Mouse (Mus musculus) embryonic stem cell, embryonic (primary cell): Measurements from ENCODE around the gene Itgb5.

Source experiments
- CTCF ChIA-PET, 4 experiments: fragments of 300-600 bp in 2 of 4; fragments of 350-600 bp in 2 of 4; sonication (Branson Sonifier 250); formaldehyde crosslinking; loops; one replicate each; lab custom pipeline; 2022; ENCODE audit warnings: inconsistent platforms in 2 of 4; lab: Charles Lee
- POLR2A ChIA-PET, 4 experiments: fragments of 300-600 bp in 2 of 4; fragments of 350-600 bp in 2 of 4; sonication (Branson Sonifier 250); formaldehyde crosslinking; loops; one replicate each; lab custom pipeline; 2022; ENCODE audit warnings: antibody characterized with exemption in 4 of 4, inconsistent platforms in 1 of 4; lab: Charles Lee

Itgb5 gene

DNA sequence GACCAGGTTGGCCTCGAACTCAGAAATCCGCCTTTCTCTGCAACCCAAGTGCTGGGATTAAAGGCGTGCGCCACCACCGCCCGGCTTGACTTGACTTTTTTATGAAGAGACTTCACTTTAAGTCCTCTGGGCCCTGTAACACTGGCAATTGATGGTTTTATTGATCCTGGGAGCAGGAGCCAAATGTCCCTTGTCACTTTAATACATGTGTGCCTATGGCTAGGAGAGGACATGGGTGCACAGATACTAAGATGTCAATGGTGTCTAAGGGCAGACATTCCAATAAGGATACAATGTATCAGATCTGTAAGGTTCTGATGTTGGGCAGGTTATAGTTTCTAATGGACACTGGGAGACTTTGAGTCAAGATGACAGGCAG is 105.9 kb downstream of the Itgb5 start:
- ChIA-PET POLR2A (interaction anchor here in 1 of 4 experiments (0.7 to 1.9 kb wide), 3 partner anchors 8 to 907 kb away, joined by 4 to 8 read pairs (median 4); no protein-coding TSS in a partner anchor), CTCF (interaction anchor here in 2 of 4 experiments (0.6 to 0.9 kb wide), 2 partner anchors 9 to 115 kb away, joined by 3 to 7 read pairs; no protein-coding TSS in a partner anchor)

DNA sequence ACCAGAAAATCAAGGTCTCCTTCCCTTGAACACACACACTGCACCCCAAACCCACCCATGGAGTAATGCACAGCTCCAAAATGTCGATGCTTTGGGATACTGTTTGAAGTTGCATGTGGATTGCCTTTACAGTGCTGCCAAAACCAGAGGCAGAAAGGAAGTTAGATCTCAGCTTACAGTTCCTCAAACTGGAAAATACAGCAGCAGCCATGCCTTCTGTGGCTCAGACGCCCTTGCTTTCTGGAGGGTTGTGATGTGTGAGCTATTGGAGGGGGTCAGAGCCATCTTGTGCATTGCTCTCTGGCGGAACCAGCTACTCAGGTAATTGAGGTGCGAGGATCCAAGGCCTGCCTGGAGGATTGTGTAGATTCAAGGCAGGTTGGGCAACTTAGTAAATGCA is 107.4 kb downstream of the Itgb5 start:
- POLR2A ChIA-PET, result interaction anchor here in 1 of 4 experiments (0.5 to 1.0 kb wide), 4 partner anchors 9 to 52 kb away, joined by 3 read pairs; no protein-coding TSS in a partner anchor
- CTCF ChIA-PET, result interaction anchor here in 2 of 4 experiments (1.0 to 1.3 kb wide), 2 partner anchors 116 to 177 kb away, joined by 3 to 5 read pairs; no protein-coding TSS in a partner anchor

DNA sequence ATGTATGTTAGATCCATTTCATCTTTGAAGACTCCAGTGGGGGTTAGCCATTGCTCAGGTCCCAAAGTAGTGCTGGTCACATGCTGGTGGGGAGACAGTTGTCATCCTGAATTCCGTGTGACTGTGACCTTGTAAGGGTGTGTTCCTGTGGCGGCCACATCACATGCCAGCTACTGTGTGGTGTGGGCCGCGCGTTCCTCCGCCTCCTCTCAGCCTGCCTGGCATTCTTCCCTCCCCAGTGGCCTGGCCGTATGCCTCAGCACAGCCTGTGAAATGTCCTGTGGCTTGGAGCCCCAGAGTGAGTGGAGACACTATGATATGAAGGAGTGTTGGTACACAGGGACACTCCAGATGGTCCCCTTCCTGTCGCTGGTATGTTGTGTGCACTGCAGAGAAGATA is 108.1 kb downstream of the Itgb5 start:
- POLR2A ChIA-PET, result interaction anchor here in 2 of 4 experiments (0.5 to 1.0 kb wide), 3 partner anchors 12 to 52 kb away, joined by 3 read pairs; no protein-coding TSS in a partner anchor
- CTCF ChIA-PET, result interaction anchor here in 2 of 4 experiments (1.0 to 1.3 kb wide), 2 partner anchors 117 to 177 kb away, joined by 3 to 5 read pairs; no protein-coding TSS in a partner anchor

DNA sequence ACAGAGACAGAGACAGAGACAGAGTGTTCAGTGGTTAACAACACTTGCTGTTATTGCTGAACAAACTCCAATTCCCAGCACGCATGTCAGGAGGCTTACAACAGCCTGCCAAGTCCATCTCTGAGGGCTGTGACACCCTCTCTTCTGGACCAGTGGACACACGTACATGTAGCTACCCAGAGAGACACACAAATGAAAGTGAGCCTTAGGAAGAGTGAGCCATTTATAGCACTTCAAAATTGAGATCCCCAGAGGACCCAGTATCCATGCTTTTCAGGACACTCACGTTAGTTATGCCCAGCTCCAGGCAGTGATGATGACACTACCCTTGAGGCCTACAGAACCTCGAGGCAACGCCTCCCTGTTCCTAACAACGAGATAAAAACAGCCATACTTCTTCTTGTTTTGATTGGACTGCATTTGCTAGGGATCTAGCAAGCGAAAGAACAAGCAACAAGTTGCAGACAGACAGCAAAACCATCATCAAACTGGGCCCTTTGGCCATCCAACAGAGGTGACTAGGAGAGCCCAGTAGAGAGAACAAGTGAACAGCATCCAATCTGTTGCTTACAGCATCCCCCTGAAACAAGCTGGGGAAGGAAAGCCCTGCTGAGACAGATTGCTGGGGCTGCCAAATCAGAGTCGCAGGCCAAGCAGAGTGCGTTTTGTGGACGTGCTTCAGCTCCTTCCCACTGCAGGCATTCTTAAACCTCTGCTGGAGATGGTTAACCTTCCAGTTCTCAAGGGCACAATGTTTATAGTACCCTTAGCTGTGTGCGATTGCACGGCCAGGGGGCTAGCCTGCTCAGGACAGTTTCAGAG is 109.1 kb downstream of the Itgb5 start:
- ChIA-PET POLR2A (interaction anchor here in 1 of 4 experiments (1.2 kb wide), 1 partner anchor 12 kb away, joined by 4 read pairs; no protein-coding TSS in a partner anchor), CTCF (interaction anchor here in 2 of 4 experiments (0.7 to 1.3 kb wide), 3 partner anchors 22 to 118 kb away, joined by 3 to 9 read pairs (median 3); no protein-coding TSS in a partner anchor)

DNA sequence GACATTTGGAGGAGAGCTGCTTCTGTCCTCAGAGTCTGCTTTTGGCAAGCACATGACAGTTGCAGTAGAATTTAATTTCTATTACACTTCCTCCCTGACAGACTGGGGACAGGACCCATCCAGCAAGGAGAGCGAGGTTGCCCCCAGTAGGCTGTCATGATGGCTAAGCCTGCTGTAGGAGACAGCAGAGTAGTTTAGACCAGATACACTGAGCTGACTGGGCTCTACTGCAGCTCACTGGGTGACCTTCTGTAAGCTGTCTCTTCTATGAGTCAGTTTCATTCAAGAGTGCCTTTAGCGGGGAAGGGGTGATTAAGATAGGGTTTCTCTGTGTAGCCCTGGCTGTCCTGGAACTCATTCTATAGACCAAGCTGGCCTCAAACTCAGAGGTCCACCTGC is 109.7 kb downstream of the Itgb5 start:
- ChIA-PET POLR2A (interaction anchor here in 1 of 4 experiments (1.2 kb wide), 1 partner anchor 11 kb away, joined by 4 read pairs; no protein-coding TSS in a partner anchor), CTCF (interaction anchor here in 2 of 4 experiments (1.2 to 1.3 kb wide), 2 partner anchors 23 to 118 kb away, joined by 3 to 9 read pairs; no protein-coding TSS in a partner anchor)

DNA sequence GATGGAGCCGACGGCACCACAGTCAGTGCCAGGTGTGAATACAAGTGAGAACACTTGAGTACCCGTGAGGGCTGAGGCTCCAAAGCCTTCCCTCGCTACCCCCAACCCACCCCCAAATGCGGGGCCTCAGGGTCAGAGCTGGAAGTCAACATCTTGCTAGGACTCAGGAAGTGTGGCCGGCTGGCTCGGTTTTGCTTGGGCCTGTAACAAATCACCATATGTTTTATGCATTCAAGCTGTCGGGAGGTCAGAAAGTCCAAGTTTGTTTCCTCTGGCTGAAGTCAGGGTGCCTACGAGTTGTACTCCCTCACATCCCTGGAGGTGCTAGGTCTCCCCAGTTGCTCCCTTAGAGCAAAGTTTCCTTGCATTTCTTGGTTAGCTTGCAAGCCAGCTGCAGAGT is 110.2 kb downstream of the Itgb5 start:
- ChIA-PET POLR2A (interaction anchor here in 2 of 4 experiments (0.5 to 1.2 kb wide), 3 partner anchors 10 to 770 kb away, joined by 3 to 4 read pairs (median 3); no protein-coding TSS in a partner anchor), CTCF (interaction anchor here in 1 of 4 experiments (1.2 kb wide), 1 partner anchor 24 kb away, joined by 3 read pairs; no protein-coding TSS in a partner anchor)

DNA sequence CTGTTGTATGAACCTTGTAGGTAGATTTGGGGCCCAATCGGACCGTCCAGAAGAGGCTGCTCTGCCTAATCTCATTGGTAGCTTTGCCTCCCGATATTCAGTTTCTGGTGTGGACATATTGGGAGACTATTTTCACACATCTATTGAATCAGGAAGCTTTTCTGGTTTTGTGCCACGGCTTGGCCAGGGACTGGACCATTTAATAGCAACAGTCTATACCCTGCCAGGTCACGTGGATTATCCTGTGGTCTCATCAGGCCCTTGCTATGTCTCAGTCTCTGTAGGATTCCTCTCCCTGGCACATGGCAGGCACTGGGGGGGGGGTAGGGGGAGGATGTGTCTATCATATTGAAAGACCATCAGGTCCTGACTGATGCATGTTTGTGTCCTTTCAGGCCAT is 110.6 kb downstream of the Itgb5 start:
- ChIA-PET CTCF (no interaction called here), POLR2A (interaction anchor here in 2 of 4 experiments (0.5 to 1.2 kb wide), 4 partner anchors 9 to 771 kb away, joined by 3 to 4 read pairs (median 3); no protein-coding TSS in a partner anchor)

DNA sequence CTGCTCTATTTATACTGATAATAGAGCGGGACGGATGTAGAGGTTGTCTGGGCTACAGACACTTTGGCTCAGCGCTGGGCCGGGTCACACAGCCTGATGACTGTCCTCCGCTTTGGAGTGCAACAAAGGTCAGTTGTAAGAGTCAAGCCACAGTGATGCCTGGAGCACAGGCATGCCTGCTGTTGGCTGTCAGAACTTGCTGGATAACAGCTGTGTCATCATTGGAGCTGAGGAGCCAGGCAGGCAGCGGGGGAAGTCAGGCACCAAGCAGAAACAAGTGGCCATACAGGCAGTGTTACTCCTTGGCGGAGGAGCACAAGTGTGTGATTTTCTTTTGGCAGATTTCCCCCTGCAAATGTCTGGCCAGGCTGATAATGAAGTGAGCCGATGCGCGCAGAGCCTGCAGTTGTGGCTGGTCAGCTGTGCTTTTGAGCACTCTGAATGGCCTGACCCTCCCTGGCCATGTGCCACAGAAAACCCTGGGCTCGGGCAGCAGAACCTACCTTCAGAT is 111.9 kb downstream of the Itgb5 start:
- CTCF ChIA-PET, result interaction anchor here in 1 of 4 experiments (1.1 kb wide), 1 partner anchor 47 kb away, joined by 3 read pairs; no protein-coding TSS in a partner anchor
- POLR2A ChIA-PET, result interaction anchor here in 2 of 4 experiments (0.6 to 1.0 kb wide), 4 partner anchors 8 to 133 kb away, joined by 3 to 5 read pairs (median 3); no protein-coding TSS in a partner anchor

DNA sequence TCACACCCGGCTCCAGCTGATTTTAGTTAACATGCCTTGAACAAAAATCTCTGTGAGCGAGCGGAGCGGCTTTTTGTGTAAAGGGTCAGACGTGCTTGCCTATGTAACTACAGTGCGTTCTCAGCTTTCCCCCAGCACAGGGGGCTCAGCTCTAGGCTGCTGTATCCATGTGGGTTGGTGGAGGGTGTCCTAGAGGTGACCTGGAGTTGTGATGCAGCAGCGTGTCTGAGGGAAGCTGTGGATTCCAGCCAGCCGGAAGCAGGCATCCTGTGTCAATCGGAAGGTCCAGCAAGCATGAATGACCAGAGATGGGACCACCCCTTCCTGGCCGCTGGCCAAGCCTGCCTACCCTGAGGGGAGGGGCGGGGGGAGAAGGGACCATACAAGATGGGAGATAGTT is 112.9 kb downstream of the Itgb5 start:
- ChIA-PET CTCF (interaction anchor here in 2 of 4 experiments (1.1 to 1.2 kb wide), 3 partner anchors 46 to 122 kb away, joined by 3 to 8 read pairs (median 3); no protein-coding TSS in a partner anchor), POLR2A (interaction anchor here (0.6 to 1.7 kb wide), 6 partner anchors 8 to 197 kb away, joined by 3 to 8 read pairs (median 3); no protein-coding TSS in a partner anchor)

DNA sequence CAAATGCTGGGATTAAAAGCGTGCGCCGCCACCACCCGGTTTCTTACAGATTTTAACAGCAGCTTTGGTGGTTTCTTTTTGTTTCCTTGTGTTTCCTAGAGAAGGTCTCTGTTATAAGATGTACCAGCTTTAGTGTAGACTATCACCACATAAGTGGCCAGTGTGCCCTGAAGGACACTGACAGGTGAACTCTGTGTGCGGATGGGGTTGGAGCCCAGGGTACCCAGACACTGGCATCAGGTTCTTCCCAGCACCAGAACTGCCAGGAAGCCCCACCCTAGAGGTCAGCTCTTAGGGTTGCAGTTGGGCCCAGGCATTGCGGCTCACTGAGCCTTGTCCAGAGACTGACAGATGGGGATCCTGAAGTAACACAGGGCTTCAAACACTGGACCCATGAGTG is 113.9 kb downstream of the Itgb5 start:
- ChIA-PET CTCF (interaction anchor here in 1 of 4 experiments (0.8 to 1.2 kb wide), 2 partner anchors 123 to 138 kb away, joined by 3 to 8 read pairs; no protein-coding TSS in a partner anchor), POLR2A (interaction anchor here in 2 of 4 experiments (0.5 to 1.7 kb wide), 8 partner anchors 9 to 1632 kb away, joined by 3 to 10 read pairs (median 3); partner anchors contain the start of gene Umps (in 1 of the 2))

DNA sequence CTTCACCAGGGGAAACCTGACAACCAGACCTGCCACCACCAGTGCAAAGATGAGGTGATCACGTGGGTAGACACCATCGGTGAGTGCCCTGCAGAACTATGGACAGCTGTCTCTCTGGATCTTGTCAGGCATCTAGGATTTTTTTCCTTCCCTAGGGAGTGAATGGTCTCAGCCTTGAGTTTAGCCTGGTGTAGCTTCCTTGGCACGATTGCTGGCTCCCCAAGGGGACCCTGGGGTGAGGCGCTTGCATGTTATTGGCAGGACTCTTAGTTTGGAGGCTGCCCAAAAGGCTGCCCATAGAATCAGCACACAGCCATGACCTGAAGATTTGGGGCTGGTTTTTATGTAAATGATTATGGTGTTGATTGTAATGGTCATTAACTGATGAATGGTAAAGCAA is 114.7 kb downstream of the Itgb5 start:
- ChIA-PET CTCF (interaction anchor here in 1 of 4 experiments (2.3 kb wide), 1 partner anchor 123 kb away, joined by 8 read pairs; no protein-coding TSS in a partner anchor), POLR2A (interaction anchor here in 2 of 4 experiments (0.6 to 1.7 kb wide), 5 partner anchors 10 to 411 kb away, joined by 3 to 10 read pairs (median 3); partner anchors contain the start of gene Umps (in 1 of the 2))

DNA sequence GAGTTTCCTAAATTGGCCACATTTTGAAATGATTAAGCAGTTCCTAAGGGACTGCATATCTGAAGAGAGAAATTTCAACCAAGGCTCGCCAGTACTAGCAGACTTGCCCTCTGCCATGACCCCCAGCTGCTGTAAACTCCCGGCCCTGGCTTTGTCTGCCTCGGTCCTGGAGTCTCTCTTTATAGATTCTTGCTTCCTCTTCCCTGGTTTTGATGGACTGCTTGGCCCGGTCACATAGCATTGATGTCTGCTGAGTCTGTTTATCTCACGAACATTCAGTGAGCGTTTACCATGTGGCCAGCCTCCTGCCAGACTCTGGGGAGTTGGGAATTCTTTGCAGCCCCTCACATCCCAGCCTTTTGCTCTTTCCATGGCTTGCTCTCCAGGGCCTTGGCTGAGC is 115.3 kb downstream of the Itgb5 start:
- CTCF ChIA-PET, result interaction anchor here in 2 of 4 experiments (1.3 to 2.3 kb wide), 2 partner anchors 124 kb away, joined by 5 to 8 read pairs; no protein-coding TSS in a partner anchor
- POLR2A ChIA-PET, result no interaction called here

DNA sequence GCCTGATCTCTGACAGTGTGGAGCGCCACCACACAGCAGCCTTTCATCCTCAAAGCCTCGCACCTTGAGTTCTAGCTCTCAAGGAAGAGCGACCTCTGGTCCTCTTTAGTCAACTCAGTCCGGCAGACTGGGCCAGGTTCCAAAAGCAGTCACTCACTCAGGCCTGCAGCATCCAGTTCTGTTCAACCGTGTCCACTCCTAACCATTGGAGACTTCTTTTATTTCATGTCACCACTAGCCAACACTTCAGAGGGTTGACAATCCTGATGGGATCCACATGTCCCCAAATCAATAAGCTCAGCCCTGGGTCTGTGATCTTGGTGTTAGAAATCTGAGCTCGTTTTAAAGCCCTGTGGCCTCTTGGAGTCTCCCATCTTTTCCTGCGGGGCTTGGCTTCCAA is 116.6 kb downstream of the Itgb5 start:
- POLR2A ChIA-PET, result interaction anchor here in 2 of 4 experiments (1.4 to 1.6 kb wide), 2 partner anchors 24 to 122 kb away, joined by 3 to 4 read pairs; no protein-coding TSS in a partner anchor
- CTCF ChIA-PET, result interaction anchor here in 1 of 4 experiments (2.3 kb wide), 1 partner anchor 125 kb away, joined by 8 read pairs; no protein-coding TSS in a partner anchor

DNA sequence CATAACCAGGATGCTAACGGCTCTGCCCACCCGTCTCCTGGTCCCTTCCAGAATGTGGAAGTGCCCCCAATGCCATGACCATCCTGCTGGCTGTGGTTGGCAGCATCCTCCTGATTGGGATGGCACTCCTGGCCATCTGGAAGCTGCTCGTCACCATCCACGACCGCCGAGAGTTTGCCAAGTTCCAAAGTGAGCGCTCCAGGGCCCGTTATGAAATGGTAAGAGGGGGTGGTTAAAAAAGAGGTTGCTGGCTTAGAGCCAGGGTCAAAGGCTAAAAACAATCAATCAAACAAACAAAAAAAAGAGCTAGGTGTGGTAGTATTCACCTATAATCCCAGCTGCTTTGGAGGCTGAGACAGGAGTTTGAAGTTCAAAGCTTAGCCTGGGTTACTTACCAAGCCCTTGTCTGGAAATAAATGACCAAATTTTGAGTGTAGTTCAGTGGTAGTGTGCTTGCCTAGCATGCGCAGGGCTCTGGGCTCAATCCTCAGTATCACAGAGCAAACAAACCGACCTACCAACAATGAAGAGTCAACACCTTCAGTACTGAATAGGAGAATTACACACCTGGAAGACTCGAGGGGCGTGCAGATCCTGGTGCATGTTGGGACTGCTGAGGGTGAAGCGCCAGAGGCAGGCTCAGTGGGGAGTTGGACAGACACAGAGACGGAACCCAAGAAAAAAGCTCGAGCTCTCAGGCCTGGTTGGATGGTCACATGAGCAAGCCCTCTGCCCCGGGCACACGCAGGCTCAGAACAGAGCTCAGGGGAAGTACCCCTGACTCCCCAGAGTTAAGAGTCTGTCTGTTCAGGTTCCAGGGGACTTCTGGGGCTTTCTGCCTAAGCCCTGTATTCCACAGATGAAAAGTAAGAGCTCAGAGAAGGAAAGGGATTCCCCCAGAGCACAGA is 118.5 kb downstream of the Itgb5 start:
- CTCF ChIA-PET, result interaction anchor here (0.6 to 4.4 kb wide), 8 partner anchors 127 to 208 kb away, joined by 3 to 85 read pairs (median 4); no protein-coding TSS in a partner anchor
- POLR2A ChIA-PET, result interaction anchor here in 3 of 4 experiments (0.5 to 1.8 kb wide), 15 partner anchors 9 to 248 kb away, joined by 3 to 9 read pairs (median 3); partner anchors contain the start of genes Itgb5 (in 1 of the 3) and Umps (in 1 of the 3)

DNA sequence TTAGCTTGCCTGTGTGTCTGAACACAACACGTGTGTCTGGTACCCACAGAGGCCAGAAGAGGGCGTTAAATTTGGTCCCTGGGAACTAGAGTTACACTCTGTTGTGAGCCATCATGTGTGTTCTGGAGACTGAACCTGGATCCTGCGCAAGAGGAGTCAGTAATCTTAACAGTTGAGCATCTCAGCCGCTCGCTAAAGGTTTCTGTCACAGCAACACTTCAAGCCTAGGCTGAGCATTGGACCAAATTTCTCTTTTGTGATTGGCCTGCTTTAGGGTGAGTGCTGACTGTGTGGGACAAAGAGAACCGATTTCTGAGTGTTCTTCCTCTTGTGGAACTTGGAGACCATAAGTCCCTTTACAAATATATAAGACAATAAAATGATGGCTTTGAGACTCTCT is 120.9 kb downstream of the Itgb5 start:
- POLR2A ChIA-PET, result interaction anchor here in 3 of 4 experiments (0.7 to 2.5 kb wide), 10 partner anchors 11 to 411 kb away, joined by 3 to 13 read pairs (median 6); partner anchors contain the start of gene Umps (in 1 of the 3)
- CTCF ChIA-PET, result interaction anchor here (0.5 to 4.4 kb wide), 32 partner anchors 10 to 1149 kb away, joined by 3 to 85 read pairs (median 4); no protein-coding TSS in a partner anchor

DNA sequence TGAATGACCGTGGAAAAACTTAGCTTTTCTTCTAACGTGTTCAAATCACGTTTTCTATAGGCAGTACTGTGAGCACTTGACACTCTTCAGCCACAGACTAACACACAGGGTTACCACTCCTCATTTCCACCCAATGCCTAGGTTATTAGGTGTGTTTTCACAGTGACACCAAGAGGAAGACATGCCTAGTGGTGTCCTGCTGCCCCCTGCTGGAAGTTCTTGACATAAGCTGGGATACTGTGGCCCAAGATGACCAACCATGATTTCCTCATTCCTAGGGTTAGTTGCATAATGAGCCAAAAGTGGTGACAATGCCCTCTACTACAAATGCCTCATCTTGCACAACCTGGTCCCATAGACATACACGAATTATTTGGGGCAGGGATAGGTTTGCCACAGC is 121.4 kb downstream of the Itgb5 start:
- CTCF ChIA-PET, result interaction anchor here (0.6 to 4.4 kb wide), 42 partner anchors 9 to 1148 kb away, joined by 3 to 85 read pairs (median 3); partner anchors contain the start of gene Itgb5 (in 1 of the 4)
- POLR2A ChIA-PET, result interaction anchor here in 3 of 4 experiments (0.6 to 2.5 kb wide), 15 partner anchors 10 to 412 kb away, joined by 3 to 13 read pairs (median 4); partner anchors contain the start of genes Itgb5 (in 2 of the 3) and Umps (in 1 of the 3)
